Mouse (Mus musculus): Measurements from ENCODE around the gene Cnga2. TPM values are rescaled to one million over a fixed set of nuclear protein-coding genes. Genes with fewer than 3 reads are reported as not detected.

Cnga2 gene
- 0.04 and 0.06 TPM in 2 replicates for polyA plus RNA-seq (2012; rRNA removed; ENCODE audit: low replicate concordance)

GRCm38 (mm10) chrX:71991549-71991948 is at the start of gene Cnga2:
Gene Cnga2, plus strand, starts transcription at chrX:71991849.

DNA sequence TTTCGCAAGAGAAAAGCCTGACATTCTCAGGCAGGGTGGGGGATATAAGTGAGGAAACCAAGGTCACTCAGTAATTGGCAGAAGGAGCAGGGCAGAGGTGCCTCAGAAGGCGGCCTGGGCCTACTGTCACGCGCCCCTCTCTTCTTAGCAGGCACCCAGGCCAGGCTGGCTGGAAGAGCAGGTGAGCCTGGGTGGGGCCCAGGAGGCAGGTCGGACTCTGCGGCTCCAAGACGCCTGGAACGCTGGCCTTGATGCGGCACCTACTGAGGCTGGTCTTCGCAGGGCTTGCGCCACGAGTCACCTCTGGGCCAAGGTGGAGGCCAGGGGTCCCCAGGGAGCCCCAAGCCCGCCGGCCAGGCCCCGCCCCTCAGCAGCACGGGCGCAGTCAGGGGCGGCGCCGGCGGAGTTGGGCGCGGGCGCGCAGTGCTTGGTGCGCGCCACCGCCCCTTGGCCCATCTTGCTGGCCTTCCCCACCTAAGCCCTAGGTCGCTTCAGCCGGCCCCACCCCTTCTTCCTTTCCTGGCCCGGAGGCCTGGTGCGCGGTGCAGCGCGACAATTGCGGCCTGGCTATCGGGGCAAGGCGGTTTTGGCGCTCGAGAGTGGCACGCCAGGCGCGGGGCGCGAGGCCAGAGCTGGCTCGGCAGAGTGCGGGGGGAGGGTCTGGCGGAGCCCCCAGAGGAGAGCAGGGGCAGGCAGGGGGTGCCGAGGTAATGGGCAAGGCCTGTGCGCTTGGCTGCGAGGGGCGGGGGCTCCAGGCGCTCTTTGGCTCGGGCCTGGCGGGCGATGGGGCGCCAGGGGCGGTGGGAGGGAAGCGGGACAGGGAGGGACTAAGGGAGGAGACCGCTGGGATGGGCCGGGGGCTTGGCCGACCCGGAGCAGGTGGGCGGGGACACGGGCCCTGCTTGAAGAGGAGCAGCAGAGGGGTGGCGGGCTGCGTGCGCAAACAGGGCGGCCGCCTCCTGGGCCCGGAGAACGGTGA is 29.3 kb upstream of the Cnga2 start, which contains the start of gene Prrg3:
Gene Prrg3 (plus strand): TSS at position 552 of the 979 bp plus-strand sequence.

GRCm38 (mm10) chrX:71972686-71973085 is 19.0 kb upstream of the Cnga2 start, which contains the start of gene Fate1:
Gene Fate1, plus strand, starts transcription at chrX:71972986.

Other genes starting within 250 kb of the Cnga2 start
- gene Vma21, start 175.9 kb upstream of the Cnga2 start, polyA plus RNA-seq (2012; rRNA removed; ENCODE audit: low replicate concordance), result 4.0 and 5.7 TPM in 2 replicates
- gene Gm1141, start 70.8 kb upstream of the Cnga2 start, polyA plus RNA-seq (2012; rRNA removed; ENCODE audit: low replicate concordance), result 0.17 and 0.50 TPM in 2 replicates
- 9.0 and 17.8 TPM in 2 replicates for gene Prrg3, start 29.2 kb upstream of the Cnga2 start, polyA plus RNA-seq (2012; rRNA removed; ENCODE audit: low replicate concordance)
- gene Fate1, start 18.9 kb upstream of the Cnga2 start, polyA plus RNA-seq (2012; rRNA removed; ENCODE audit: low replicate concordance), result not detected in 2 replicates
- not detected in 2 replicates for gene Magea4, start 230.2 kb downstream of the Cnga2 start, polyA plus RNA-seq (2012; rRNA removed; ENCODE audit: low replicate concordance)

Measured in subcutaneous adipose tissue, adult 2 months (tissue).